Mouse (Mus musculus) gastrocnemius, postnatal 36 days (tissue): ENCODE results near the gene Lrrc75a. TPM values are rescaled to one million over a fixed set of nuclear protein-coding genes. Genes with fewer than 3 reads are reported as not detected.

Experiments used
- DNase-seq, 2 experiments: peaks; one replicate each; pipeline ENCODE4 v3.0.0; 2022
- intact Hi-C: fragments of 180-260 bp; cut with DNase I; formaldehyde crosslinking; loops from one replicate; pipeline ENCODE4 v1.15.1; 2025
- total RNA-seq, 2 experiments: library from RNA; stranded (reverse); gene quantifications; 2 replicates each; pipeline ENCODE4 v1.2.3; 2021

Lrrc75a gene
- total RNA-seq, 2 experiments from 2014 or later: 3.5 to 4.3 TPM

DNA sequence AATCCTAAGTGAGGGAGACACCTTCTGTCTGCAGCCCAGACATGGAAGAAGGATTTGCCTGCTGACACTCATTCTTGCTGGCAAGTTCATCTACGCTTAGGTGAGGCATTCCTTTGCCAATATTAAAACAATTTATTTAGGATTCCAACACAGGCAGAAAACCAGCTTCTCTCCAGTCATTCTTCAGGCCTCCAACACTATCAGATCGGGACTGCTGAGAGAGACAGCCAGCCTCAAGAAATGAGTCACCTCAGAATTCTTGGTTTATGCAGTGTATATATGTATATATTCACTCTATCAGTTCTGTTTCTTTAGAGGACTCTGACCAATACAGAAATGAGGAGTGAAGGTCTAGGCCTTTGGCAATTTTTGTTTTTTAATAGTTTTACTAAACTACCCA is 84.7 kb downstream of the Lrrc75a start:
- intact Hi-C loops: no loop called here
- no peak for DNase-seq

DNA sequence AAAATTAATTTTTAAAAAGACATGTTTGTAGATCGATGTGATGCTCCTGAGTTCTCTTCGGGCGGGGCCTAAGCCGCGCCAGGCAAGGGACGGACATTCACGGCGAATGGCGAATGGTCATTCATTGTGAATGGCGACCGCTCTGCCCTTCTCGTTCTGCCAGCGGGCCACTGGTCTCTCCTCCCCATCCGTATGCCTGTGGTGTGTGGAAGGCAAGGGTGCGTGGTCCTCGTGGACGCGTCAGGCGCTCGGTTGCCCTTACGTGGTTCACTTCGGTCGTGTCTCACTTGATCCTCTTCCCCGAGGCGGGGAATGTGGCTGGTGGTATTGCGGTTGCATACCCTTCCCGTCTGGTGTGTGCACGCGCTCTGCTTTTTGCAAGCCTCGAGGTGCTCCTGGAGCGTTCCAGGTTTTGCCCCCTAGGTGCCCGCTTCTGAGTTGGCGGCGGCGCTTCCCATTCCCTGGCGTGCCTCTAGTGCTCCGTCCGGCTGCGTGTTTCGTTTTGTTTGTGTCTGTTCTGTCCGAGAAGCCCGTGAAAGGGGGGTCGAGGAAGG is 87.8 kb downstream of the Lrrc75a start:
- intact Hi-C loops: no loop called here
- no peak for DNase-seq

- DNase-seq: peak; percentile 68 to 77
- intact Hi-C loops: no loop called here
Observed at GRCm38 (mm10) chr11:62558961-62559646, 89.2 kb downstream of the Lrrc75a start.

- intact Hi-C loops: no loop called here
- DNase-seq: no peak
Observed at GRCm38 (mm10) chr11:62558152-62558551, 90.2 kb downstream of the Lrrc75a start.

DNA sequence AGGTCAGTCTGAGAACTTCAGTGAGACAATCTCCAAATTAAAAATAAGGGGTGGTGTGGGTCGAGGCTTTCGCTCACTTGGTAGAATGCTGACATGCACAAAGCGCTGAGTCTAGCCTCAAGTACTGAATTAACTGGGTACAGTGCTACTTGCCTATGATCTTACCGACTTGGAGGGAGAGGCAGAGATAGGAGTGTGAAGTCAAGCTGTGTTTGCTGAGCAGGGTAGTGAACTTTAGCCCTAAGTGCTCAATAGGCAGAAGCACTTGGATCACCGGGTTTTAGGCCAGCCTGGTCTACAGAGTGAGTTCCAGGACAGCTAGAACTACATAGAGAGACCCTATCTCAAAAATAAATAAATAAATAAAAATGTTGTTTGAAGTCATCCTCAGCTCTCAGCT is 91.1 kb downstream of the Lrrc75a start:
- intact Hi-C loops: no loop called here
- DNase-seq: no peak

GRCm38 (mm10) chr11:62555896-62556412 is 92.4 kb downstream of the Lrrc75a start:
- DNase-seq: no peak
- intact Hi-C loops: no loop called here

DNA sequence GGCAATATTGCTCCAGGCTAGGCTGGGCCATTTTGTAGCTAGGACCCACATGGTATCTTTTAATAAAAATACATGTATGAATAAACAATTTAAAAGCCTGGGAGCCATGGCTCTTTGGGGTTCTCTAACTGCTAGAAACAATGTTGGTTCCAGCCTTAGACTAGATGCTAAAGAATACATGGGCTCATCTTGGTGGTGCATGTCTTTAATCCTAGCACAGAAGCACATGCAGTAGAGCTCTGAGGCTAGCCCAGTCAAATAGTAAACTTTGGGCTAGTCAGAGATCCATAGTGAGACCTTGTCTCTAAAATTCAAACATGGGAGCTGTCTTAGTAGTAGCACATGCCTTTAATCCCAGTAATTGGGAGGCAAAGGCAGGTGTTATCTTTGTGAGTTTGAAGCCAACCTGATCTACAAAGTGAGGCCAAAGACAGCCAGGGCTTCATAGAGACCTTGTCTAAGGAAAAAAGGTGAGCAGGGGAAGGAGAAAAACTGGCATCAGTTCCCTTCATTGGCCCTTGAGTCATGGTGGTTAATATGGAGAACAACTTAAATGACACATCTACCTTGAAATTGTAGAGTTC is 93.3 kb downstream of the Lrrc75a start:
- DNase-seq: no peak
- intact Hi-C loops: loop anchor here (5.0 kb wide), 1 partner anchor 98 kb away; the partner anchor contains the start of genes Ncor1 and Pigl

Other genes with a start within 250 kb of the Lrrc75a start
- gene Pigl, start 190.1 kb downstream of the Lrrc75a start, total RNA-seq: 1 to 10 TPM; 1.7 to 2.1 TPM
- gene Ncor1, start 190.0 kb downstream of the Lrrc75a start, total RNA-seq: 100 to 1,000 TPM; 113 to 119 TPM
- 10 to 100 TPM; 13.9 to 21.8 TPM for gene Cenpv, start 109.3 kb downstream of the Lrrc75a start, total RNA-seq
- gene Ubb, start 97.4 kb downstream of the Lrrc75a start, total RNA-seq: 100 to 1,000 TPM; 783 to 809 TPM
- gene Trpv2, start 74.0 kb downstream of the Lrrc75a start, total RNA-seq: 1 to 10 TPM in 1 of 2 experiments, under 1 TPM in 1; 0.87 to 1.1 TPM
- 1 to 10 TPM; 3.9 to 4.0 TPM for gene Mmgt2, start 141 bp upstream of the Lrrc75a start, total RNA-seq
- gene Zfp287, start 83.4 kb upstream of the Lrrc75a start, total RNA-seq: 1 to 10 TPM in 1 of 2 experiments, under 1 TPM in 1; 0.89 to 1.2 TPM
- gene Gm10428, start 104.6 kb upstream of the Lrrc75a start, total RNA-seq: not detected
- under 1 TPM; 0.79 to 0.91 TPM for gene Zfp286, start 140.9 kb upstream of the Lrrc75a start, total RNA-seq
- 10 to 100 TPM; 34.2 to 40.7 TPM for gene Trim16, start 171.7 kb upstream of the Lrrc75a start, total RNA-seq
- under 1 TPM; 0.15 to 0.25 TPM for gene Fbxw10, start 198.5 kb upstream of the Lrrc75a start, total RNA-seq
- 1 to 10 TPM; 5.9 to 6.6 TPM for gene Tvp23b, start 230.9 kb upstream of the Lrrc75a start, total RNA-seq